Mouse (Mus musculus): Measurements from ENCODE around the gene Foxb2. TPM values are rescaled to one million over a fixed set of nuclear protein-coding genes. Genes with fewer than 3 reads are reported as not detected.

Gene Foxb2
- not detected in 2 replicates for polyA plus RNA-seq (2012)

DNA sequence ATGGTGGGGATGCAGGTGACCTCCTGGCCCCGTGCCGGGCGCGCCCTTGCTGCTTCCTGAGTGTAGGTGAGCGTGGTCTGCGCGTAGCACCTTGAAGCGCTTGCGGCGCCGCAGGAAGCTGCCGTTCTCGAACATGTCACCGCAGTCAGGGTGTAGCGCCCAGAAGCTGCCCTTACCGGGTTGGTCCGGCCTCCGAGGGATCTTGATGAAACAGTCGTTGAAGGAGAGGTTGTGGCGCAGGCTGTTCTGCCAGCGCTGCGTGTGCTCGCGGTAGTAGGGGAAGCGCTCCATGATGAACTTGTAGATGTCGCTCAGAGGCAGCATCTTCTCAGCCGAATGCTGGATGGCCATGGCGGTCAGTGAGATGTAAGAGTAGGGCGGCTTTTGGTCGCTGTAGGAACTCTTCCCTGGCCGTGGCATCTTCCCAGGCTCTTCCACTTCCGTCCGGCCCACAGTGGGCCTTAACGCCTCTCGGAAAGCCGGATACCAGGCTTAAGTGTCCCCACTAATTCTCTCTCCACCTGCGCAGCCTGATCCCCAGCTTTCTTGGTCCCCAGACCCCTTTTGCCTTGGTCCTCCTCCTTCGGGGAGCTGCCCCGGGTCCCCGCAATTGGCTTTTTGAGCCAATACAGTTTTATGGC lies at the start of gene Foxb2:
TSS of gene Foxb2 (minus strand) at position 585 of the 641 bp plus-strand sequence.
- Histone ChIP-seq H3K27me3 (ENCODE audit: control insufficient read depth) (peaks cover 100% of the 10 kb centered on the region), H3K4me1 (ENCODE audit: control insufficient read depth) (no peaks in the 10 kb centered on the region)

GRCm38 (mm10) chr19:16911507-16911906 lies 37.9 kb upstream of the Foxb2 start:
- Histone ChIP-seq H3K4me3 (replicated peaks) (no peak overlapping the region), H3K36me3 (ENCODE audit: control insufficient read depth) (no peaks in the 10 kb centered on the region), H3K4me1 (ENCODE audit: control insufficient read depth) (no peaks in the 10 kb centered on the region), H3K9me3 (ENCODE audit: control insufficient read depth, low read length) (no peaks in the 10 kb centered on the region), H3K27me3 (ENCODE audit: control insufficient read depth) (no peaks in the 10 kb centered on the region)
- no peak for TF ChIP-seq GATA1 (IDR thresholded peaks at IDR 0.05; ENCODE audit: low read length)
- TF ChIP-seq TAL1 (IDR thresholded peaks at IDR 0.05; ENCODE audit: low read length): no peak

More for the DNA sequence above, at the start of gene Foxb2:
- TF ChIP-seq GATA1 (IDR thresholded peaks at IDR 0.05; ENCODE audit: low read length): no peak
- Histone ChIP-seq H3K4me3 (replicated peaks) (no peak within 1 kb of the TSS), H3K9me3 (ENCODE audit: control insufficient read depth, low read length) (peaks cover 6% of the 10 kb centered on the region; the same call in 1 of the 2 replicates), H3K36me3 (ENCODE audit: control insufficient read depth) (no peaks in the 10 kb centered on the region)

- Histone ChIP-seq H3K9me3 (ENCODE audit: control insufficient read depth, low read length) (no peaks in the 10 kb centered on the region), H3K4me1 (ENCODE audit: control insufficient read depth) (no peaks in the 10 kb centered on the region), H3K36me3 (ENCODE audit: control insufficient read depth) (no peaks in the 10 kb centered on the region), H3K4me3 (replicated peaks) (no peak overlapping the region), H3K27me3 (ENCODE audit: control insufficient read depth) (no peaks in the 10 kb centered on the region)
- TF ChIP-seq TAL1 (IDR thresholded peaks at IDR 0.05; ENCODE audit: low read length): no peak
- no peak for TF ChIP-seq GATA1 (IDR thresholded peaks at IDR 0.05; ENCODE audit: low read length)
These were observed 29.5 kb upstream of the Foxb2 start for GRCm38 (mm10) chr19:16903106-16903505.

GRCm38 (mm10) chr19:16899716-16900115 lies 26.1 kb upstream of the Foxb2 start:
- Histone ChIP-seq H3K27me3 (ENCODE audit: control insufficient read depth) (no peaks in the 10 kb centered on the region), H3K4me1 (ENCODE audit: control insufficient read depth) (no peaks in the 10 kb centered on the region), H3K36me3 (ENCODE audit: control insufficient read depth) (no peaks in the 10 kb centered on the region), H3K9me3 (ENCODE audit: control insufficient read depth, low read length) (no peaks in the 10 kb centered on the region), H3K4me3 (replicated peaks) (no peak overlapping the region)
- TF ChIP-seq TAL1 (IDR thresholded peaks at IDR 0.05; ENCODE audit: low read length): no peak
- no peak for TF ChIP-seq GATA1 (IDR thresholded peaks at IDR 0.05; ENCODE audit: low read length)

- TF ChIP-seq TAL1 (IDR thresholded peaks at IDR 0.05; ENCODE audit: low read length) (no peak), GATA1 (IDR thresholded peaks at IDR 0.05; ENCODE audit: low read length) (no peak)
- H3K4me1 ChIP-seq (ENCODE audit: control insufficient read depth): no peaks in the 10 kb centered on the region
These were observed 25.0 kb upstream of the Foxb2 start for GRCm38 (mm10) chr19:16898576-16898975.

DNA sequence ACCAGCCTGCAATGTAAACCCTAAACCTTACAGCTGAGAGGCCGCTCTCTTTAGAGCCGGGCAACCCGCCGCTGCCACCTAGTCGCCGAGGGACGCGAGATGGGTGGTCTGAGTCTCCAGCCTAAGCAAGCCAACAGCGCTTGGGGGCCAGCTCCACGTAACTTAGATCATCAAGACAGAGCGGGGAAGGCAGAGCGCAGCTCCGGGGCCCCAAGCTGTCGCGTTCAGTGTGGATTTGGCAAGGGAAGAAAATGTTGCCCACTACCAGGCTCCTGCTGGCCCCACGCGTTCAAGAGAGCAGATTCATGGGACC lies 2.8 kb upstream of the Foxb2 start:
- Histone ChIP-seq H3K27me3 (ENCODE audit: control insufficient read depth) (peaks cover 90% of the 10 kb centered on the region), H3K9me3 (ENCODE audit: control insufficient read depth, low read length) (peaks cover 6% of the 10 kb centered on the region; the same call in 1 of the 2 replicates), H3K4me3 (replicated peaks) (no peak overlapping the region), H3K4me1 (ENCODE audit: control insufficient read depth) (no peaks in the 10 kb centered on the region), H3K36me3 (ENCODE audit: control insufficient read depth) (no peaks in the 10 kb centered on the region)
- TF ChIP-seq GATA1 (IDR thresholded peaks at IDR 0.05; ENCODE audit: low read length) (no peak), TAL1 (IDR thresholded peaks at IDR 0.05; ENCODE audit: low read length) (no peak)

More at GRCm38 (mm10) chr19:16898576-16898975, 25.0 kb upstream of the Foxb2 start:
- Histone ChIP-seq H3K4me3 (replicated peaks) (no peak overlapping the region), H3K36me3 (ENCODE audit: control insufficient read depth) (no peaks in the 10 kb centered on the region), H3K27me3 (ENCODE audit: control insufficient read depth) (no peaks in the 10 kb centered on the region), H3K9me3 (ENCODE audit: control insufficient read depth, low read length) (no peaks in the 10 kb centered on the region)

DNA sequence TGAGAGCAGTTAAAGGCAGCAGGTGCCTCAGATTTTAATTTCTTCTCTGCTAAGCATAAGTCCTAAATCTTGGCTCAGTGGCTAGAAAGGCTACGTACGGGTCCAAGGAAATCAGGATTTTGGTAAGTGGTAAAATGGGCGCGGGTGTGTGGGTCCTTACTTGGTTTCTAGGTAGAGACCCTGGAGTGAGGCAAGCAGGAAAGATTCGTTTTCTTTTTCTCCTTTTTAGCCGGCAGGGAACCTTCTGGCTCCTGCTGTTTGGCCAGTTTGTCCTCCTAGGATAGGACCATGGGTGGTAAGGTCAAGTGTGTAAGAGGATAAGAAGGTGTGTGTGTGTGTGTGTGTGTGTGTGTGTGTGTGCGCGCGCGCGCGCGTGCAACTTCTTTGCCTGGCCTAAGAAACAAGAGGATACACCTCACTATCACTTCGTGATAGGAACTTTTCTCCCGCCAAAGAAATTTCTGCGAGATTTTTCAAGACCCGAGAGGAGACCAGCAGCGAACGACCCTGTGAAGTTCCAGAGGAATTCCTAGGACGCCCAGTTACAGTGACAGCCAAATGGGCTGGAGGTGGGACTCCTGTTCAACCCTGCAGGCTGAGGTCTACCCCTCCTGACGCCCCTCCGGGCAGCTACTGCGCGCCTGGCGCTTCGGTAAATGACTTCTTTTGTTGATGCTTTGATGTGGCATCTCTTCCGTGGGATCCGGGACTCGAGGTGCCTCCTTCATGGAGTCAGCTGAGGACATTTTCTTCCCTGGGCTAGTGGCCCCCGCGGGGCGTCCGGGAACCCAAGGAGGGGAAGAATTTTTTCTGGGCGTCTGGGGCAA lies 2.2 kb upstream of the Foxb2 start:
- no peak overlapping the region for H3K4me3 ChIP-seq (replicated peaks)
- H3K4me1 ChIP-seq (ENCODE audit: control insufficient read depth): no peaks in the 10 kb centered on the region
- no peak for TF ChIP-seq GATA1 (IDR thresholded peaks at IDR 0.05; ENCODE audit: low read length)
- TF ChIP-seq TAL1 (IDR thresholded peaks at IDR 0.05; ENCODE audit: low read length): no peak
- peaks cover 6% of the 10 kb centered on the region; the same call in 1 of the 2 replicates for H3K9me3 ChIP-seq (ENCODE audit: control insufficient read depth, low read length)
- H3K27me3 ChIP-seq (ENCODE audit: control insufficient read depth): peaks cover 96% of the 10 kb centered on the region
- no peaks in the 10 kb centered on the region for H3K36me3 ChIP-seq (ENCODE audit: control insufficient read depth)

GRCm38 (mm10) chr19:16874991-16875540 lies 1.5 kb upstream of the Foxb2 start:
- peaks cover 6% of the 10 kb centered on the region; the same call in 1 of the 2 replicates for H3K9me3 ChIP-seq (ENCODE audit: control insufficient read depth, low read length)
- no peaks in the 10 kb centered on the region for H3K4me1 ChIP-seq (ENCODE audit: control insufficient read depth)
- no peak for TF ChIP-seq GATA1 (IDR thresholded peaks at IDR 0.05; ENCODE audit: low read length)
- no peaks in the 10 kb centered on the region for H3K36me3 ChIP-seq (ENCODE audit: control insufficient read depth)
- no peak overlapping the region for H3K4me3 ChIP-seq (replicated peaks)
- peaks cover 98% of the 10 kb centered on the region for H3K27me3 ChIP-seq (ENCODE audit: control insufficient read depth)

Measured in erythroblast, embryonic 14.5 days (primary cell).